Mouse (Mus musculus): ENCODE data around the gene Arl5c. TPM values are rescaled to one million over a fixed set of nuclear protein-coding genes. Genes with fewer than 3 reads are reported as not detected.

Gene Arl5c
- polyA plus RNA-seq, 1 experiment from 2014 or later, result 13.2 TPM

- peaks cover 26% of the 10 kb centered on the region for H3K27me3 ChIP-seq (ENCODE audit: control insufficient read depth, insufficient read depth, low read length)
- 0 out of 2 replicates have a peak, but pooled peaks cover 3% of the 10 kb centered on the region for H3K36me3 ChIP-seq (ENCODE audit: control insufficient read depth, insufficient read depth)
- no peak for ATAC-seq (replicated peaks; ENCODE audit: extremely low read depth, insufficient read depth, low FRiP score)
- 40% methylated on average over 11 of the region's 11 CpGs for WGBS
- H3K4me1 ChIP-seq (ENCODE audit: control insufficient read depth, insufficient read depth, low read length), result peaks cover 16% of the 10 kb centered on the region
- peak overlapping the region; percentile 48; the same call in 1 of the 2 replicates for H3K27ac ChIP-seq (ENCODE audit: low read length)
- H3K4me3 ChIP-seq (ENCODE audit: low read length), result no peak overlapping the region
- no peaks in the 10 kb centered on the region for H3K9me3 ChIP-seq (replicated peaks; ENCODE audit: control insufficient read depth, low read length)
- no peak overlapping the region for H3K9ac ChIP-seq (ENCODE audit: low read length)
- no peak overlapping the region; the same call in 1 of the 2 replicates for H3K4me2 ChIP-seq (ENCODE audit: low read depth, low read length)
Observed at GRCm38 (mm10) chr11:98001351-98001824, 5.4 kb upstream of the Arl5c start.

- no peak for ATAC-seq (replicated peaks; ENCODE audit: extremely low read depth, insufficient read depth, low FRiP score)
- Histone ChIP-seq H3K9me3 (replicated peaks; ENCODE audit: control insufficient read depth, low read length) (no peaks in the 10 kb centered on the region), H3K4me2 (ENCODE audit: low read depth, low read length) (no peak overlapping the region), H3K4me1 (ENCODE audit: control insufficient read depth, insufficient read depth, low read length) (peaks cover 16% of the 10 kb centered on the region), H3K9ac (ENCODE audit: low read length) (no peak overlapping the region), H3K27ac (ENCODE audit: low read length) (peak overlapping the region; percentile 71), H3K4me3 (ENCODE audit: low read length) (no peak overlapping the region), H3K27me3 (ENCODE audit: control insufficient read depth, insufficient read depth, low read length) (peaks cover 26% of the 10 kb centered on the region), H3K36me3 (ENCODE audit: control insufficient read depth, insufficient read depth) (0 out of 2 replicates have a peak, but pooled peaks cover 3% of the 10 kb centered on the region)
- WGBS, result 21% methylated on average over 7 of the region's 7 CpGs
Observed at GRCm38 (mm10) chr11:98000378-98001140, 4.6 kb upstream of the Arl5c start.

- Histone ChIP-seq H3K9me3 (replicated peaks; ENCODE audit: control insufficient read depth, low read length) (no peaks in the 10 kb centered on the region), H3K4me2 (ENCODE audit: low read depth, low read length) (no peak overlapping the region), H3K9ac (ENCODE audit: low read length) (no peak overlapping the region), H3K4me3 (ENCODE audit: low read length) (no peak overlapping the region), H3K27me3 (ENCODE audit: control insufficient read depth, insufficient read depth, low read length) (peaks cover 26% of the 10 kb centered on the region), H3K27ac (ENCODE audit: low read length) (peak overlapping the region; percentile 71), H3K4me1 (ENCODE audit: control insufficient read depth, insufficient read depth, low read length) (peaks cover 19% of the 10 kb centered on the region), H3K36me3 (ENCODE audit: control insufficient read depth, insufficient read depth) (0 out of 2 replicates have a peak, but pooled peaks cover under 1% of the 10 kb centered on the region)
- 58% methylated on average over 5 of the region's 5 CpGs for WGBS
- ATAC-seq (replicated peaks; ENCODE audit: extremely low read depth, insufficient read depth, low FRiP score), result no peak
Observed at GRCm38 (mm10) chr11:97999748-98000147, 3.8 kb upstream of the Arl5c start.

GRCm38 (mm10) chr11:97998898-97999608, 3.1 kb upstream of the Arl5c start:
- no peak for ATAC-seq (replicated peaks; ENCODE audit: extremely low read depth, insufficient read depth, low FRiP score)

GRCm38 (mm10) chr11:97998074-97998793, 2.3 kb upstream of the Arl5c start:
- no peak for ATAC-seq (replicated peaks; ENCODE audit: extremely low read depth, insufficient read depth, low FRiP score)
- Histone ChIP-seq H3K4me1 (ENCODE audit: control insufficient read depth, insufficient read depth, low read length) (peaks cover 16% of the 10 kb centered on the region), H3K27ac (ENCODE audit: low read length) (peak overlapping the region; percentile 31), H3K36me3 (ENCODE audit: control insufficient read depth, insufficient read depth) (no peaks in the 10 kb centered on the region), H3K9me3 (replicated peaks; ENCODE audit: control insufficient read depth, low read length) (no peaks in the 10 kb centered on the region), H3K4me3 (ENCODE audit: low read length) (no peak overlapping the region), H3K4me2 (ENCODE audit: low read depth, low read length) (no peak overlapping the region), H3K27me3 (ENCODE audit: control insufficient read depth, insufficient read depth, low read length) (peaks cover 26% of the 10 kb centered on the region), H3K9ac (ENCODE audit: low read length) (no peak overlapping the region)
- WGBS, result 76% methylated on average over 11 of the region's 11 CpGs

More at GRCm38 (mm10) chr11:97998898-97999608, 3.1 kb upstream of the Arl5c start:
- WGBS, result 46% methylated on average over 7 of the region's 7 CpGs
- Histone ChIP-seq H3K9ac (ENCODE audit: low read length) (no peak overlapping the region), H3K4me1 (ENCODE audit: control insufficient read depth, insufficient read depth, low read length) (peaks cover 20% of the 10 kb centered on the region), H3K27me3 (ENCODE audit: control insufficient read depth, insufficient read depth, low read length) (peaks cover 26% of the 10 kb centered on the region), H3K4me2 (ENCODE audit: low read depth, low read length) (no peak overlapping the region), H3K27ac (ENCODE audit: low read length) (peak overlapping the region; percentile 57), H3K36me3 (ENCODE audit: control insufficient read depth, insufficient read depth) (no peaks in the 10 kb centered on the region), H3K9me3 (replicated peaks; ENCODE audit: control insufficient read depth, low read length) (no peaks in the 10 kb centered on the region), H3K4me3 (ENCODE audit: low read length) (no peak overlapping the region)

GRCm38 (mm10) chr11:97997387-97997960, 1.5 kb upstream of the Arl5c start:
- 74% methylated on average over 8 of the region's 8 CpGs for WGBS
- Histone ChIP-seq H3K27me3 (ENCODE audit: control insufficient read depth, insufficient read depth, low read length) (peaks cover 25% of the 10 kb centered on the region), H3K9ac (ENCODE audit: low read length) (no peak overlapping the region), H3K27ac (ENCODE audit: low read length) (no peak overlapping the region), H3K36me3 (ENCODE audit: control insufficient read depth, insufficient read depth) (no peaks in the 10 kb centered on the region), H3K4me2 (ENCODE audit: low read depth, low read length) (no peak overlapping the region), H3K4me3 (ENCODE audit: low read length) (no peak overlapping the region), H3K4me1 (ENCODE audit: control insufficient read depth, insufficient read depth, low read length) (peaks cover 10% of the 10 kb centered on the region), H3K9me3 (replicated peaks; ENCODE audit: control insufficient read depth, low read length) (no peaks in the 10 kb centered on the region)
- ATAC-seq (replicated peaks; ENCODE audit: extremely low read depth, insufficient read depth, low FRiP score), result no peak

GRCm38 (mm10) chr11:97996691-97997090, 710 bp upstream of the Arl5c start:
- peaks cover 18% of the 10 kb centered on the region for H3K27me3 ChIP-seq (ENCODE audit: control insufficient read depth, insufficient read depth, low read length)

GRCm38 (mm10) chr11:97994539-97995100, 1.4 kb downstream of the Arl5c start:
- Histone ChIP-seq H3K27ac (ENCODE audit: low read length) (0 out of 2 replicates have a peak overlapping the region, but pooled peaks have one; percentile 18), H3K27me3 (ENCODE audit: control insufficient read depth, insufficient read depth, low read length) (peaks cover 3% of the 10 kb centered on the region), H3K4me2 (ENCODE audit: low read depth, low read length) (peak overlapping the region; percentile 83), H3K9me3 (replicated peaks; ENCODE audit: control insufficient read depth, low read length) (no peaks in the 10 kb centered on the region), H3K4me1 (ENCODE audit: control insufficient read depth, insufficient read depth, low read length) (peaks cover 12% of the 10 kb centered on the region), H3K36me3 (ENCODE audit: control insufficient read depth, insufficient read depth) (no peaks in the 10 kb centered on the region), H3K4me3 (ENCODE audit: low read length) (peak overlapping the region; percentile 59), H3K9ac (ENCODE audit: low read length) (peak overlapping the region; percentile 71)
- ATAC-seq (replicated peaks; ENCODE audit: extremely low read depth, insufficient read depth, low FRiP score), result peak; percentile 35; the same call in 1 of the 2 replicates
- WGBS, result 3% methylated on average over 13 of the region's 13 CpGs

More at GRCm38 (mm10) chr11:97996691-97997090, 710 bp upstream of the Arl5c start:
- no peak for ATAC-seq (replicated peaks; ENCODE audit: extremely low read depth, insufficient read depth, low FRiP score)
- Histone ChIP-seq H3K9ac (ENCODE audit: low read length) (no peak overlapping the region), H3K27ac (ENCODE audit: low read length) (no peak overlapping the region), H3K9me3 (replicated peaks; ENCODE audit: control insufficient read depth, low read length) (no peaks in the 10 kb centered on the region), H3K4me2 (ENCODE audit: low read depth, low read length) (no peak overlapping the region), H3K36me3 (ENCODE audit: control insufficient read depth, insufficient read depth) (no peaks in the 10 kb centered on the region), H3K4me1 (ENCODE audit: control insufficient read depth, insufficient read depth, low read length) (peaks cover 7% of the 10 kb centered on the region; the same call in 1 of the 2 replicates), H3K4me3 (ENCODE audit: low read length) (no peak overlapping the region)
- WGBS, result 66% methylated on average over 1 of the region's 1 CpGs

Measured in heart, embryonic 16.5 days (tissue).